Mouse (Mus musculus) adrenal gland, postnatal 14 days (tissue): ENCODE data around the gene Sdk2. TPM values are rescaled to one million over a fixed set of nuclear protein-coding genes. Genes with fewer than 3 reads are reported as not detected.
A peak's percentile ranks its signal among the peaks of the same experiment; 100 is the strongest.

Experiments used
- DNase-seq: peaks from one replicate; pipeline ENCODE4 v3.0.0; 2021; ENCODE audit warnings: mixed read lengths
- total RNA-seq: library from RNA; stranded (reverse); gene quantifications from 2 replicates; pipeline ENCODE4 v1.2.3, GENCODE M21; 2021

The Sdk2 gene
- total RNA-seq, 1 experiment from 2014 or later = 4.4 TPM

DNA sequence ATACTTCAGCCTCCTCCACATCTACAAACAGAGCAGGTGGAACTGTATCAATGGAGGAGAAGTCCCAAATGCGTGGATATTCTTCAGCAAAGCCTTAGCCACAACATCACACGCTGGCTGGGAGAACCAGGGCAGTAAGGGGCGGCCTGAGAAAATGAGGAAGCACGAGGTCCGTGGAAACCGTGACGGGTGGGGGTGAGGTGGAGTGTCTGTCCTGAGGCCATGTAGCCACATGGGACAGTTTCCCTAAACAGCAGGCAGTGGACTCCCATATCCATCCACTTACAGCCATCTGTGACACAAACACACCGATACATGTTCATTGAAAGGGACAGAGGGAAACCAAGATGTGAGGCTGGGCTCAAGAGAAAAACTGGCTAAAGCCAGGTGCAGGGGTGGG, 328.9 kb downstream of the Sdk2 start:
- no peak for DNase-seq

DNA sequence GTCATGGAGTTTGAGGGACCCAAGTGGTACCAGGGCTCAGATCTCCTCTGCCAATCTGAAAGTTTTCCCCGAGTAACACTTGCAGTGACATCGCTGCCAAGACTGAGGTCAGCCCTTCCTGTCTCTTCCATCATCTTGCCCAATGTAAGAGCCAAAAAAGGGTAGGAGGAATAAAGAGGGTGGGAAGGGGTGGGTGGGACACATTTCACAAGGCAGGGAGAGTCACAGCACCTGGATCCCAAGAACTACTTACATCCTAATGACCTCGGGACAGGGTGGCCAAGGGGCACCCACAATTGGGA, 329.3 kb downstream of the Sdk2 start:
- no peak for DNase-seq

DNA sequence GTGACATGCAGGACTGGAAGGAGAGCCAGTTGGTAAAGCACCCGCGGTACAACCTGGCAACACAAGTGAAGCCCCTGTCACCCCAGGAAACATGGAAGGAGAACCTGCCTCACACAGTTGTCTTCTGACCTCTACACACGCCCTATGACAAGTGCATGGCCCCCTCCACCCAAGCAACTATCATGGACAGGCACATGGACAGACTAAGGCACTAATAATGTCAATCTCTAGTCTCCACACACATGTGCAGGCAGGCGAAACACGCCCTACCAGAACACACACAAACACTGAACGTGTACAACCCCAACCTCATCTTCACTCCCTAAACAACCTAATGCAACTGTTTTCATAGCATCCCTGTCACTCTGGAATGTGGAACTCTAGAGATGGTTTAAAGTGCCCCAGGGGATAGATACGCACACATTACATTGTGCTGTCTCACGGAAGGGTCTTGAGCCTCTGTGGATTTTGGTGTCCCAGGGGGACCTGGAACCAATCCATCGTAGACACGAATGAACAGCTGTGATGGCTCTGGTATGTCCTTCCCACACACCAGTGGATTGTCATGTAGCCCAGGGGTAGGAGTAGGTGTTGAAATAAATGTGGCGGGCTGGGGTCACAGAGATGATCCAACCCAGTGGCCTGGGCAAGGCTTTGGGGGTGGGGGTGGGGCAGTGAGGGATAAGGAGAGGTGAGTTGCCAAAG, 329.8 kb downstream of the Sdk2 start:
- no peak for DNase-seq

DNA sequence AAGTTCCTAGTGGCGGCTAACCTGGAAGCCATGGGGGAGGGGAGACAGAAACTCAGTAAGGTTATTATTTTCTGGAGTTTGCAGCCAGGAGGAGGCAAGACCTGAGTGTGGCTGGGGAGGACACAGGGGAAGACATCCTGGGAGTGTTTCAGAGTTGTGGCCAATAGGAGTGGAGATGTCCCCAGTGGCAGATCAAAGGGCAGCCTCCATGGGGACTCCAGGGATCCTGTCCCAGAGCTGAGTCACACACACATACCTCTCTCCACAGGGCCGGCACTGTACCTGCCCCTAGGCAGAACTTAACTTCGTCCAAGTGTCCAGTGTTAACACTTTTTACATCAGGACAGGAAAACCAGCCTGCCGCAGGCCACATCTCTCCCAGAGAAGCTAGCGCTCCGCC, 331.7 kb downstream of the Sdk2 start:
- DNase-seq = peak; percentile 43

DNA sequence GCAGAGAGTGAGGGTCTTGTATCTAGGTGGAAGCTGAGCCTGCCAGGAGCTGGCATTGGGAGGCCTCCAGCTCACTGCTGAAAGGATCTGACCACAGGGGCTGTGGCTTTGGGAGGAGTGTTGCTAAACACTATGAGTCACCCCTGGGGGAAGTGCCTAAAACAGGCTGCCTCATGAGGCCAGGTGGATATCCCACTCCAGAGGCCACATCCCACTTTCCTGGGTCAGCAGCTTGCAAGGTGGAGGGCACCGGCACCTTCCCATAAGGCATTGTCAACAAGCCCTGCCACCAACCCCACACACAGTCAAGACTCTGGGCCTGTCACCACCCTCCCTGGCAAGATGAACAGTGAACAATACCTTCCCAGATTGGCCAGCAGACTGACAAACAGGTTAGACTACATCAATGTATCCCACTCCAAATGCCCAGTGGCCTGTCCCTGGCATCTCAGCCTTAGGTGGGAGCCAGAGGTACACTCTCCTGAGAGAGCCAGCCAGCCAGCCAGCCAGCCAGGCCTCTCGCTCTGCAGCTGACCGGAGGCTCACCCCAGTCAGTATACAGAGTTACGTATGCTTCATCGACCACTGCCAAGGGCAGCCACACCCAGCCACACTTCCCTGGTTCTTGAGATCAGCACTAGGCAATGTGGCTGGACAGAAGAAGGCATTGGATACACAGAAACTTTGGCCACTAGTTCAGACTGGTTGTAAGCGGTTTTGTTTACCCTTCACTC, 333.0 kb downstream of the Sdk2 start:
- DNase-seq = peak; percentile 76

DNA sequence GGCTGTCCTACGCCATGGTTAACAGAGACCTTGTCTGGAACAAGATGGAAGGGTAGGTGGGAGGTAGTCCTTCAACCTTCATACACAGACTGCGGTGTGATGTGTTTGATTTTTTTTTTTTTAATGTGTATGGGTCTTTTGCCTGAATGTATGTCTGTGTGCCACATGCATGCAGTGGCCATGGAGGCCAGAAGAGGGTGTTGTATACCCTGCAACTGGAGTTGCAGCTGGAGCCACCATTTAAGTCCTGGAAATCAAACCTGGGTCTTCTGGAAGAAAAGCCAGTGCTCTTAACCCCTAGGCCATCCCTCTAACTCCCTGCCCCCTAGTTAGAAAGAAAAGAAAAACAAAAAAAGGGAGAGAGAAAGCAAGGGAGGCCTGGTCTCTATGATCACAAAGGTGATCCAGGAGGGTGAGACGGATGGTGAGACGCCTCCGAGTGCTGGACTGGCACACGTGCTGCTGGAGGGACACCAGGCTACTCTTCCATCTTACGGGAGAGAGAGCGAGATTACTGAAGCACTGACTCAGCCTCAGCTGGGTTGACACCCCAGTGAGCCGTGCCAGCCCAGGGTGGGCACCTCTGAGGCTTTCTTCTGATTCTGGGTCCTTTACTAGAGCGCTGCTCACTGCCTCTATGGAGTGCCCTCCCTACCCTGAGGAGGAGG, 334.8 kb downstream of the Sdk2 start:
- no peak for DNase-seq

DNA sequence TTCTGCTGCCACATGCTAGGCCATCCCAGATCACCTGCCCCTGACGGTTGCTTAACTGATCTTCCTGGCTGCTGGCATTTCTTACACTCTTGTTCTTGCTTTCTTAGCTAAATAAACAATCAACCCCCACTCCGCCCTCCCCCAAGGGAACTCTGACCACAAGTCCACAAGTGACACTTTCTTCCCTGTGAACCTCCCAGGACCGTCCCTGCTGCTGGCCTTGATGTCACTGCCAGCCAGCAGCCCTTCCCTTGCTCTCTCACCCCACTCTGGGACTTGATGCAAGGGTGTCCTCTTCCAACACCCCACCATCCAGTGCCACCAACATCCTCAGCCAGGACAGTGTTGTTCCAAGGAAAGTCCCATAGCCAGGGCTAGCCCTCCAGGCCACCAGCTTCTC, 336.0 kb downstream of the Sdk2 start:
- no peak for DNase-seq

DNA sequence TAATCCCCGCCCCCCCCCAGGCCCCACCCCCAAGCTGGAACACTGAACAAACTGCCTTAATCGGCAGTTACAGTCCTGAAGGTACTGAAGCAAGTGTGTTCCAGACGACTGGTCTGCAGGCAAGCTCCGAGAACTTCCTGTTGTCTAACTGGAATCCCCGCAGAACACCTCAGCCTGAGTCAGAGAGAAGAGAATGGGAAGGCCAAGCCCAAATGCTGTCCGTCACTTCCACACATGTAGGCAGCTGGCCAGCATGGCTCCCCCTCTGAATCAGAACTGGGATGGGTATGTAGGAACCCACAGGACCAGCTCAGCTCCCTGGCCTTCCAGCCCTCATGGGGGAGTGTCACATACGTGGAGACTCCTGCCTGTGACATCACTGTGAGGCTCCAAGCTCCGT, 336.9 kb downstream of the Sdk2 start:
- peak; percentile 84 for DNase-seq

DNA sequence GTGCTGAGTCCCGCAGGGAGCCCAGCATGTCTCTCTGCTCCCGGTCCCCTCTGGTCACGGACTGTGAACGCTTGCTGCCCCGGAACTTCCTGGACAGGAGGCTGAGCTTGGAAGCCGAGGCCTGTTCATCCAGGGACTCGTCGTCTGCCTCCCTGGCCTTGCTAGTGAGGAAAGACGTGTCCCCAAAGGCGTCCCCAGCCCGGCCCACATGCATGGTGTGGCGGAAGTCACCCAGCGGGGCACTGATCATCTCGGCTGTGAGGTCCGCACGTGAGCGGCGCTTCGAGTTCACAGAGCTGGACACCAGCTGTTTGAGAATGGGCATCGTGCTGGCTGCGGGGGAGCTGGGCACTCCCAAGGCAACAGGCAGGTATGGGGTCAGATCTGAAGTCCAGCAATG, 337.6 kb downstream of the Sdk2 start:
- peak; percentile 15 for DNase-seq

DNA sequence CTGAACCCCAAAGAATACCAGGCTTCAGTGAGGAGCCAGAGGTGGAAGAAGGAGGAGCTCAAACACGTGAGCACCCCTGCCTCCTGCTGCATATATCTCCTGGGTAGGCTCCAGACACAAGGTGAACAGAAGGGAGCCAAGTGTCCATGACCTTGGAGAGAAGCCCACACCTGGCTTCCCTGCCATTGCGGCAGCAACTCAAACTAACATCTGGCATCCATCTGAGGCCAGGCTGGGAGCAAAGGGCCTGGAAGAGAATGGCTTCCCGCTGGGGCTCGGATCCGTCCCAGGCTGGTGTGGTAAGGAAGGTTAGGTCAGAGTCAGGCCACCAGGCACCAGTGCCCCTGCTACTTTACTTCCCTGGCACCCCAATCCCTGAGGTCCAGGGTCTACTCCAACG, 338.9 kb downstream of the Sdk2 start:
- peak; percentile 3 for DNase-seq

DNA sequence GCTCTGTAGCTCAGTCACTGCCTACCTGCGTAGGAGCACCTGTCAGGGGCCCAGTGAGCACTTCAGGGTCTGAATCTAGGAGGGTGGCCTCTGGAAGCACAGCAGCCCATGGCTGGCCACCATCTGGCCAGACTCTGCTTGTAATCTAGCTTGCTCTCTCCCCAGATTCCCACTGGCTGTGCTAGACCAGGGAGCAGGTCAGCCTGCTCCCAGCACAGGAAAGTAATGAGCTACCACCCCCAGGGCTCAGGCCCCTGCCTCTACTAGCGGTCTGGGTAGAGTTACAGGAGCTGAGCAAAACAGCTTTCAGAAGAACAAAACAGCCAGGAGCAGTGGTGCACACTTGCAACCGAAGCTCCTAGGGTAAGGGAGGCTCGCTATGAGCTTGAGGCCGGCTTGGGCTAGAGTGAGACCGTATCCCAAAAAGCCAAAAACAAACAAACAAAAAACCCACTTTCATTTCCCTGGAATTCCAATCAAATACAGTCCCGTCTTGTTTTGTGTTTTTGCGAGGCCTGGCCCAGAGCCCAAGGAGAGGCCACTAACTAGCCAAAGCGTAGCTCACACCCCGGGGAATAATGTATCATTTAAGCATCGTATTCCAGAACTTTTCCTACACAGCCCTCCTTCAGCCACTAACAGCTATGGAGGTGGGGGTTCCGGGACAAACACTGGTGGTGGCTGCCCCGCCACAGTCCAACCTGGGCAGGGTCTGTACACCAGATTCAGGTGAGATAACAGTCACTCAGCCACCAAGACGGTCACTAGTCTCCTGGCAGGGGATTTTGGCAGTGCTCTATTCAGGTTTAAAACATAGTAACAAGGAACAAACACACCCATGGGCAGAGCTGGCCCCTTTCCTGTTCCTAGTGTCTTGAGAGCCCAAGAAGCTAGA, 339.6 kb downstream of the Sdk2 start:
- DNase-seq = no peak
